Mouse (Mus musculus) kidney, embryonic 14.5 days (tissue): ENCODE data around the gene Olfr813. TPM values are rescaled to one million over a fixed set of nuclear protein-coding genes. Genes with fewer than 3 reads are reported as not detected.
"Not testable (repeated sequence)": the region's sequence is repeated elsewhere in the genome, so short reads cannot be mapped to it uniquely, and the experiment has no call there.

ENCODE experiments used
- ATAC-seq: fragments of 200-750 bp; cut with Nextera tagmentation; 2 replicates; pipeline ENCODE4 v1.8.0; 2017; ENCODE audit warnings: moderate number of reproducible peaks, mild to moderate bottlenecking, moderate TSS enrichment, moderate library complexity; ENCODE audit not compliant: low FRiP score, low TSS enrichment
- H3K27ac ChIP-seq: fragments of 300-500 bp; sonication (generic); 2 replicates; pipeline ENCODE4 v1.5.1; 2014; ENCODE audit warnings: low read depth, mild to moderate bottlenecking, low read length, moderate library complexity, mixed read lengths
- H3K27me3 ChIP-seq: fragments of 300-500 bp; sonication (generic); 2 replicates; pipeline ENCODE4 v1.6.1; 2014; ENCODE audit warnings: mild to moderate bottlenecking, low read length; ENCODE audit not compliant: control insufficient read depth, insufficient read depth
- H3K36me3 ChIP-seq: fragments of 300-500 bp; sonication (generic); 2 replicates; pipeline ENCODE4 v1.6.1; 2014; ENCODE audit warnings: low read length, mixed read lengths; ENCODE audit not compliant: control insufficient read depth, insufficient read depth
- H3K4me1 ChIP-seq: fragments of 300-500 bp; sonication (generic); 2 replicates; pipeline ENCODE4 v1.6.1; 2014; ENCODE audit warnings: low read length, mixed read lengths; ENCODE audit not compliant: control insufficient read depth, insufficient read depth
- H3K4me2 ChIP-seq: fragments of 300-500 bp; sonication (generic); replicated peaks from 2 replicates; pipeline ENCODE4 v1.6.1; 2014; ENCODE audit warnings: low read depth, mild to moderate bottlenecking, low read length
- H3K4me3 ChIP-seq: fragments of 300-500 bp; sonication (generic); 2 replicates; pipeline ENCODE4 v1.5.1; 2014; ENCODE audit warnings: mild to moderate bottlenecking, low read length
- H3K9ac ChIP-seq: fragments of 300-500 bp; sonication (generic); 2 replicates; pipeline ENCODE4 v1.6.1; 2014; ENCODE audit warnings: low read depth, mild to moderate bottlenecking, low read length, moderate library complexity
- H3K9me3 ChIP-seq: fragments of 300-500 bp; sonication (generic); 2 replicates; pipeline ENCODE4 v1.6.1; 2016; ENCODE audit warnings: low read length; ENCODE audit not compliant: control insufficient read depth
- WGBS: fragments of 180-500 bp; shearing (Covaris S2); extraction: QIAGEN DNeasy Blood & Tissue Kit; methylation state at CpG from one replicate; pipeline ENCODE4 v1.1.7; 2014; 5-methylcytosine and 5-hydroxymethylcytosine counted together
- polyA plus RNA-seq: library from polyadenylated mRNA; unstranded; fragments of >200 nt; fragmentation: Nextera tagmentation; extraction: Ambion mirVana; gene quantifications from 2 replicates; pipeline ENCODE4 v1.2.1, GENCODE M21; 2014

The Olfr813 gene
- polyA plus RNA-seq = not detected in 2 replicates

DNA sequence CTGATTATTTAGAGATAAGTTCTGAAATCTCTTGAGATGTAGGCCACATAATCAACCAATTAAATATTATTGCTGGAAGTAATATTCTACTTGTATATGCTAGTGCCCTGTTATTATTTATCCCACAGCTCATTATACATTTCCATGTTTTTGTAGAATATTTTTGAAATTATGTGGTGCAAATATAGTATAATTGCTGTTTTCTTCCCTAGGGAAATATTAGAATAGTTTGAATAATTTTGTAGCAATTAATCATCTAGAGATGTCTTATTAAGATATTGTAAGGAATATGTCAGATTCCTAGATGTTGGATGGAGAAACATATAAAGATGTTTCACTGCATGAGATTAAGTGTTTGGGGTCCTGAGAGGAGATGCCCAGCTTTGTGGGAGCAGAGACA, at the start of gene Olfr813:
TSS of gene Olfr813 (plus strand) at position 301 of the 400 bp plus-strand sequence.
- Histone ChIP-seq H3K9ac (no peak within 1 kb of the TSS), H3K27ac (no peak within 1 kb of the TSS), H3K27me3 (no peaks in the 10 kb centered on the region), H3K36me3 (no peaks in the 10 kb centered on the region), H3K4me1 (no peaks in the 10 kb centered on the region), H3K4me2 (no peak within 1 kb of the TSS), H3K4me3 (no peak within 1 kb of the TSS), H3K9me3 (no peaks in the 10 kb centered on the region)
- ATAC-seq = no peak

DNA sequence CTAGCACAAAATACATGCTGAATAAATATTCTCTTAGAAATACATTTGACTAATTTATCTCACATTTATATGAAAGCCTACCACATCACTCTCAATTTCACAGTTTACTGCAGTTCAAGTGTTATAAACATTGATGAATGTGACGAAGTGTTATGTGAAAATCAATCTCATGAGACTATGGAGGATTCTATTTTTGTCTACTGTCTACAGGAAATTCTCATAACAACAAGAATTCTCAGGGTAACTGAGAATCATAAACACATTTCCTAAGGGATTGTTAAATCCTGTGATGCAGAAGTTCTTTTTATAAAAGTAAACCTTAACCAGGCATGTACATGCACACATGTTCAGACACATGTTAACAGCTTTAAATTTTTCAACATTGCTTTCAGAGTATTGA, 9.2 kb upstream of the Olfr813 start, which contains the start of gene Olfr812:
TSS of gene Olfr812 (minus strand) at position 101 of the 400 bp plus-strand sequence.
- Histone ChIP-seq H3K27me3 (no peaks in the 10 kb centered on the region), H3K4me1 (no peaks in the 10 kb centered on the region), H3K36me3 (no peaks in the 10 kb centered on the region), H3K4me2 (no peak within 1 kb of the TSS), H3K27ac (no peak within 1 kb of the TSS), H3K9ac (no peak within 1 kb of the TSS), H3K9me3 (no peaks in the 10 kb centered on the region), H3K4me3 (no peak within 1 kb of the TSS)
- no peak for ATAC-seq
- WGBS = 73% methylated on average over 1 of the region's 1 CpGs

DNA sequence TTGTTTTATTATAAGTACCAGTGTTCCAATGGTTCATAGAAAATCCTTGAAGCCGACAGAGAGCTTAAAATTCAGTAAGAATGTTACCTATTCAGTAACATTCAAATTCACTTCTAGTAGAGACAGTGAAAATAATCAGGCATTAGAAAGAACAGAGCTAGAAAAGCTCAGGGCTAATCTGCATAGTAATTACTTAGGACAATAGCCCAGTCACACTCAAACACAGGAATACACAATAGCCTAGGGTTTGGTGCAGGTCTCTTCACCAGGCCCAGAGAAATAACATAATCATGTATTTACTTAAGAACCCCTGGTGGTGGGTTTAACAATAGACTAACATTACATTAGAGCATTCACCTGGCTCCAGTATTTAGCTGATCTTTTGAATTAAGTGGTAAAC, 7.8 kb upstream of the Olfr813 start:
- no peak for ATAC-seq
- no peak overlapping the region for H3K4me2 ChIP-seq
- 87% methylated on average over 1 of the region's 1 CpGs for WGBS

DNA sequence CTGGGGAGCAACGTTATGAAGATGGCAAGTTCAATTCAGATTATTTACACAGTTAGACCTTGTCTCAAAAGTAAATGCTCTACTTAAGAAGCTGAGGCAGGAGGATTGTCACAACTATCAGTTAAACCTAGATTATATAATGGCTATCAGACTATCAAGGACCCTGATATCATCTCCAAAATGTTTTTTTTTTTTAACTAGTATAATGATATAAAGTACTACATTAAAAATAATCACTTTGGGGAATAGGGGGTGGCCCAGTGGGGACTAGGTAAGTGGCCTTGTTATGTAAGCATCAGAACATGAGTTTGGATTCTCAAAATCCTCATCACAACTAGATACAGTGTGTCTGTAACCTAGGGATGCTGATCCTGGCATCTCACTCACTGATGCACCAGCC, 24.6 kb downstream of the Olfr813 start, which contains the start of gene Olfr814:
TSS of gene Olfr814 (minus strand) at position 101 of the 400 bp plus-strand sequence.
- not testable (repeated sequence) for H3K4me1 ChIP-seq, H3K4me3 ChIP-seq, H3K9ac ChIP-seq, ATAC-seq, H3K27me3 ChIP-seq, H3K9me3 ChIP-seq, H3K36me3 ChIP-seq, H3K27ac ChIP-seq, H3K4me2 ChIP-seq
- no CpG with 5 or more reads among the region's 1 CpGs for WGBS

More for the DNA sequence above, 7.8 kb upstream of the Olfr813 start:
- Histone ChIP-seq H3K9me3 (no peaks in the 10 kb centered on the region), H3K36me3 (no peaks in the 10 kb centered on the region), H3K4me3 (no peak overlapping the region), H3K27me3 (no peaks in the 10 kb centered on the region), H3K9ac (no peak overlapping the region), H3K4me1 (no peaks in the 10 kb centered on the region), H3K27ac (no peak overlapping the region)

DNA sequence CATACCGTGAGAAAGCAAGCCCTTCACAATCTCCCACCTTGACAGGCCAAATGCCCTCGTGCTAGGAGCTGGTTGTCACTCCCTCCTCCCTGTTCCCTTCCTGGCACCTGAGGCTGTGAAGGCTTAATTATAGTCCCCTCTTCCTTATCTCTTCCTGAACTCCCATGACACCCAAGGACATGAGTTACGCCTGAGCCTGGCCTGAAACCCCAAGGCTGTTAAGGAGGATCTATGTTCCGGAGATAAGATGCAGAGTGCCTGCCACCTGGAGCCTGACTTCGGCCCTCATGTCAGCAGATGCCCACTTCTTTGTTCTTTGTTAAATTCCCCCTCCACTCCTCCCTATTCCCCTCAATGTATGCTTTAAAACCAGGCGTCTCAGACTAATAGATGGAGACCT, 30.3 kb downstream of the Olfr813 start:
- H3K4me2 ChIP-seq, H3K9me3 ChIP-seq, H3K9ac ChIP-seq, H3K27ac ChIP-seq, H3K4me3 ChIP-seq, H3K27me3 ChIP-seq, H3K4me1 ChIP-seq, H3K36me3 ChIP-seq, ATAC-seq: not testable (repeated sequence)
- 75% methylated on average over 6 of the region's 6 CpGs for WGBS

DNA sequence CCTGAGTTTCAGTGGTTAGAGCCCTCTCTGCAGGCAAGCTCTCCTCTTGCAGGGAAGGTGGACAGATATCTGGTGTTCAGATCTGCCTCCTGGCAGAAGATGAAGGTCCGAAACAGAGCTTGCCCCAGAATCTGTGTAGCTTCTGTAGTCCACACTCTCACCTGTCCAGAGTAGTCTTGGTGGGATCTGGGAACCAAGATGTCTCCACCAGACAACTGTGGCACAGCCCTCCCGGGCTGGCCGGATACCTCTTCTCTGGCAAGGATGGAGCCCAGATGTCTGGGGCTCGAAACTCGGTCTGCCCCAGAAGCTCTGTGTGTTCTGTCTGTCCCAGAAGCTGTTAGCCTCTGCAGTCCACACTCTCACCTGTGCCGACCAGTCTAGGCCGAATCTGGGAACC, 30.8 kb downstream of the Olfr813 start:
- H3K4me1 ChIP-seq = no peaks in the 10 kb centered on the region
- H3K4me2 ChIP-seq = no peak overlapping the region
- H3K9ac ChIP-seq = no peak overlapping the region
- no peak overlapping the region for H3K27ac ChIP-seq
- 97% methylated on average over 7 of the region's 7 CpGs for WGBS
- no peaks in the 10 kb centered on the region for H3K27me3 ChIP-seq
- no peaks in the 10 kb centered on the region for H3K36me3 ChIP-seq
- no peak overlapping the region for H3K4me3 ChIP-seq
- no peak for ATAC-seq
- no peaks in the 10 kb centered on the region for H3K9me3 ChIP-seq

DNA sequence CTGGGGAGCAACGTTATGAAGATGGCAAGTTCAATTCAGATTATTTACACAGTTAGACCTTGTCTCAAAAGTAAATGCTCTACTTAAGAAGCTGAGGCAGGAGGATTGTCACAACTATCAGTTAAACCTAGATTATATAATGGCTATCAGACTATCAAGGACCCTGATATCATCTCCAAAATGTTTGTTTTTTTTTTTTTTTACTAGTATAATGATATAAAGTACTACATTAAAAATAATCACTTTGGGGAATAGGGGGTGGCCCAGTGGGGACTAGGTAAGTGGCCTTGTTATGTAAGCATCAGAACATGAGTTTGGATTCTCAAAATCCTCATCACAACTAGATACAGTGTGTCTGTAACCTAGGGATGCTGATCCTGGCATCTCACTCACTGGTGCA, 50.6 kb downstream of the Olfr813 start, which contains the start of gene Olfr815:
TSS of gene Olfr815 (minus strand) at position 101 of the 400 bp plus-strand sequence.
- not testable (repeated sequence) for ATAC-seq, H3K4me2 ChIP-seq, H3K27me3 ChIP-seq, H3K27ac ChIP-seq, H3K9ac ChIP-seq, H3K36me3 ChIP-seq, H3K4me3 ChIP-seq, H3K9me3 ChIP-seq, H3K4me1 ChIP-seq
- WGBS = no CpG with 5 or more reads among the region's 1 CpGs

Other genes with a start within 250 kb of the Olfr813 start
- gene Olfr796, start 242.8 kb upstream of the Olfr813 start, polyA plus RNA-seq = not detected in 2 replicates
- not detected in 2 replicates for gene Olfr798, start 227.4 kb upstream of the Olfr813 start, polyA plus RNA-seq
- not detected in 2 replicates for gene Olfr799, start 217.9 kb upstream of the Olfr813 start, polyA plus RNA-seq
- gene Olfr800, start 197.7 kb upstream of the Olfr813 start, polyA plus RNA-seq = not detected in 2 replicates
- gene Olfr801, start 181.5 kb upstream of the Olfr813 start, polyA plus RNA-seq = not detected in 2 replicates
- 0.04 TPM in 1 of 2 replicates, not detected in the other for gene Olfr802, start 167.2 kb upstream of the Olfr813 start, polyA plus RNA-seq
- gene Olfr803, start 161.1 kb upstream of the Olfr813 start, polyA plus RNA-seq = not detected in 2 replicates
- not detected in 2 replicates for gene Olfr804, start 152.2 kb upstream of the Olfr813 start, polyA plus RNA-seq
- gene Olfr805, start 126.0 kb upstream of the Olfr813 start, polyA plus RNA-seq = not detected in 2 replicates
- gene Olfr806, start 113.4 kb upstream of the Olfr813 start, polyA plus RNA-seq = not detected in 2 replicates
- gene Olfr807, start 97.6 kb upstream of the Olfr813 start, polyA plus RNA-seq = not detected in 2 replicates
- not detected in 2 replicates for gene Olfr808, start 89.9 kb upstream of the Olfr813 start, polyA plus RNA-seq
- not detected in 2 replicates for gene Olfr809, start 80.7 kb upstream of the Olfr813 start, polyA plus RNA-seq
- not detected in 2 replicates for gene Olfr810, start 60.5 kb upstream of the Olfr813 start, polyA plus RNA-seq
- gene Olfr811, start 51.0 kb upstream of the Olfr813 start, polyA plus RNA-seq = not detected in 2 replicates
- gene Olfr812, start 9.3 kb upstream of the Olfr813 start, polyA plus RNA-seq = not detected in 2 replicates
- not detected in 2 replicates for gene Olfr814, start 24.5 kb downstream of the Olfr813 start, polyA plus RNA-seq
- not detected in 2 replicates for gene Olfr815, start 50.5 kb downstream of the Olfr813 start, polyA plus RNA-seq
- gene Olfr816, start 60.2 kb downstream of the Olfr813 start, polyA plus RNA-seq = not detected in 2 replicates
- gene Olfr818, start 93.7 kb downstream of the Olfr813 start, polyA plus RNA-seq = not detected in 2 replicates
- not detected in 2 replicates for gene Olfr819, start 111.9 kb downstream of the Olfr813 start, polyA plus RNA-seq
- gene Olfr247, start 120.8 kb downstream of the Olfr813 start, polyA plus RNA-seq = not detected in 2 replicates
- gene Gm10310, start 129.7 kb downstream of the Olfr813 start, polyA plus RNA-seq = not detected in 2 replicates
- gene Olfr820, start 157.3 kb downstream of the Olfr813 start, polyA plus RNA-seq = not detected in 2 replicates
- not detected in 2 replicates for gene Olfr821, start 175.0 kb downstream of the Olfr813 start, polyA plus RNA-seq
- not detected in 2 replicates for gene Olfr822, start 215.8 kb downstream of the Olfr813 start, polyA plus RNA-seq